Mouse (Mus musculus) lung, embryonic 15.5 days (tissue): ENCODE data around the gene Hmga1. TPM values are rescaled to one million over a fixed set of nuclear protein-coding genes. Genes with fewer than 3 reads are reported as not detected.

Source experiments
- ATAC-seq: fragments of 200-750 bp; cut with Nextera tagmentation; 2 replicates; pipeline ENCODE4 v1.8.0; 2017; ENCODE audit warnings: moderate number of reproducible peaks, borderline replicate concordance; ENCODE audit not compliant: low FRiP score, low TSS enrichment; ENCODE audit errors: extremely low read depth
- H3K27ac ChIP-seq: fragments of 300-500 bp; sonication (generic); 2 replicates; pipeline ENCODE4 v1.5.1; 2015; ENCODE audit warnings: moderate library complexity, mild to moderate bottlenecking, inconsistent platforms
- H3K27me3 ChIP-seq: fragments of 300-500 bp; sonication (generic); 2 replicates; pipeline ENCODE4 v1.6.1; 2015; ENCODE audit warnings: inconsistent platforms
- H3K36me3 ChIP-seq: fragments of 300-500 bp; sonication (generic); 2 replicates; pipeline ENCODE4 v1.6.1; 2015; ENCODE audit warnings: inconsistent platforms
- H3K4me1 ChIP-seq: fragments of 300-500 bp; sonication (generic); 2 replicates; pipeline ENCODE4 v1.6.1; 2015; ENCODE audit warnings: inconsistent platforms
- H3K4me2 ChIP-seq: fragments of 300-500 bp; sonication (generic); 2 replicates; pipeline ENCODE4 v1.6.1; 2015; ENCODE audit warnings: inconsistent platforms, mild to moderate bottlenecking, moderate library complexity
- H3K4me3 ChIP-seq: fragments of 300-500 bp; sonication (generic); 2 replicates; pipeline ENCODE4 v1.5.1; 2015; ENCODE audit warnings: mild to moderate bottlenecking, inconsistent platforms
- H3K9ac ChIP-seq: fragments of 300-500 bp; sonication (generic); 2 replicates; pipeline ENCODE4 v1.6.1; 2015; ENCODE audit warnings: inconsistent platforms
- H3K9me3 ChIP-seq: fragments of 300-500 bp; sonication (generic); 2 replicates; pipeline ENCODE4 v1.6.1; 2016; ENCODE audit warnings: inconsistent platforms
- WGBS: fragments of 180-500 bp; shearing (Covaris S2); methylation state at CpG from one replicate; pipeline ENCODE4 v1.1.7; 2015; 5-methylcytosine and 5-hydroxymethylcytosine counted together
- polyA plus RNA-seq: library from polyadenylated mRNA; unstranded; fragments of >200 nt; fragmentation: Nextera tagmentation; extraction: Ambion mirVana; gene quantifications from 2 replicates; pipeline ENCODE4 v1.2.1, GENCODE M21; 2015

Gene Hmga1
- polyA plus RNA-seq, 1 experiment from 2014 or later: 238 TPM

- Histone ChIP-seq H3K9me3 (no peaks in the 10 kb centered on the region), H3K9ac (no peak overlapping the region), H3K27ac (no peak overlapping the region), H3K4me2 (no peak overlapping the region), H3K4me3 (no peak overlapping the region), H3K27me3 (no peaks in the 10 kb centered on the region), H3K36me3 (peaks cover 59% of the 10 kb centered on the region), H3K4me1 (peaks cover 17% of the 10 kb centered on the region)
- WGBS: 90% methylated on average over 8 of the region's 8 CpGs
- no peak for ATAC-seq
Observed at GRCm38 (mm10) chr17:27579816-27580215, 23.5 kb downstream of the Hmga1 start.

- no peak overlapping the region for H3K4me3 ChIP-seq
- no peak overlapping the region for H3K4me2 ChIP-seq
- H3K36me3 ChIP-seq: peaks cover 60% of the 10 kb centered on the region
- 85% methylated on average over 20 of the region's 20 CpGs for WGBS
- H3K4me1 ChIP-seq: peaks cover 12% of the 10 kb centered on the region
- H3K9me3 ChIP-seq: no peaks in the 10 kb centered on the region
- H3K27me3 ChIP-seq: no peaks in the 10 kb centered on the region
- no peak overlapping the region for H3K27ac ChIP-seq
- ATAC-seq: no peak
- H3K9ac ChIP-seq: no peak overlapping the region
Observed at GRCm38 (mm10) chr17:27580392-27581068, 24.2 kb downstream of the Hmga1 start.

- no peak overlapping the region for H3K4me3 ChIP-seq
- no peak overlapping the region for H3K9ac ChIP-seq
- no peaks in the 10 kb centered on the region for H3K9me3 ChIP-seq
- no peak overlapping the region for H3K4me2 ChIP-seq
- no peak for ATAC-seq
- no peaks in the 10 kb centered on the region for H3K4me1 ChIP-seq
- H3K27ac ChIP-seq: no peak overlapping the region
- H3K36me3 ChIP-seq: peaks cover 64% of the 10 kb centered on the region
- 83% methylated on average over 13 of the region's 13 CpGs for WGBS
- no peaks in the 10 kb centered on the region for H3K27me3 ChIP-seq
Observed at GRCm38 (mm10) chr17:27583185-27583894, 27.0 kb downstream of the Hmga1 start.

- no peaks in the 10 kb centered on the region for H3K9me3 ChIP-seq
- no peak overlapping the region for H3K4me2 ChIP-seq
- no peaks in the 10 kb centered on the region for H3K4me1 ChIP-seq
- no peak overlapping the region for H3K4me3 ChIP-seq
- H3K27me3 ChIP-seq: no peaks in the 10 kb centered on the region
- ATAC-seq: no peak
- H3K36me3 ChIP-seq: peaks cover 38% of the 10 kb centered on the region
- H3K27ac ChIP-seq: no peak overlapping the region
- 53% methylated on average over 9 of the region's 9 CpGs for WGBS
- H3K9ac ChIP-seq: no peak overlapping the region
Observed at GRCm38 (mm10) chr17:27586661-27587060, 30.4 kb downstream of the Hmga1 start.

- no peaks in the 10 kb centered on the region for H3K27me3 ChIP-seq
- no peak overlapping the region for H3K27ac ChIP-seq
- H3K4me1 ChIP-seq: no peaks in the 10 kb centered on the region
- no peaks in the 10 kb centered on the region for H3K9me3 ChIP-seq
- H3K9ac ChIP-seq: no peak overlapping the region
- H3K4me2 ChIP-seq: no peak overlapping the region
- ATAC-seq: no peak
- no peak overlapping the region for H3K4me3 ChIP-seq
- peaks cover 32% of the 10 kb centered on the region for H3K36me3 ChIP-seq
- WGBS: 68% methylated on average over 12 of the region's 12 CpGs
Observed at GRCm38 (mm10) chr17:27587252-27587651, 31.0 kb downstream of the Hmga1 start.

- no peak for ATAC-seq
- 76% methylated on average over 8 of the region's 8 CpGs for WGBS
- H3K9me3 ChIP-seq: no peaks in the 10 kb centered on the region
- no peak overlapping the region for H3K4me3 ChIP-seq
- H3K4me1 ChIP-seq: no peaks in the 10 kb centered on the region
- H3K4me2 ChIP-seq: no peak overlapping the region
- no peak overlapping the region for H3K9ac ChIP-seq
- peaks cover 32% of the 10 kb centered on the region for H3K36me3 ChIP-seq
- no peak overlapping the region for H3K27ac ChIP-seq
- H3K27me3 ChIP-seq: no peaks in the 10 kb centered on the region
Observed at GRCm38 (mm10) chr17:27588231-27588630, 31.9 kb downstream of the Hmga1 start.

- H3K36me3 ChIP-seq: peaks cover 45% of the 10 kb centered on the region
- no peak overlapping the region for H3K27ac ChIP-seq
- no peak overlapping the region for H3K4me3 ChIP-seq
- H3K4me1 ChIP-seq: peaks cover 7% of the 10 kb centered on the region
- ATAC-seq: no peak
- WGBS: 88% methylated on average over 12 of the region's 12 CpGs
- H3K4me2 ChIP-seq: no peak overlapping the region
- H3K27me3 ChIP-seq: no peaks in the 10 kb centered on the region
- H3K9ac ChIP-seq: no peak overlapping the region
- H3K9me3 ChIP-seq: no peaks in the 10 kb centered on the region
Observed at GRCm38 (mm10) chr17:27591826-27592564, 35.7 kb downstream of the Hmga1 start.

GRCm38 (mm10) chr17:27592565-27592910 lies 36.2 kb downstream of the Hmga1 start:
- WGBS: 95% methylated on average over 7 of the region's 7 CpGs

GRCm38 (mm10) chr17:27595659-27596375 lies 39.5 kb downstream of the Hmga1 start:
- Histone ChIP-seq H3K9ac (no peak overlapping the region), H3K4me1 (peaks cover 12% of the 10 kb centered on the region), H3K27me3 (no peaks in the 10 kb centered on the region), H3K36me3 (peaks cover 43% of the 10 kb centered on the region), H3K9me3 (no peaks in the 10 kb centered on the region), H3K4me2 (no peak overlapping the region), H3K4me3 (no peak overlapping the region), H3K27ac (0 out of 2 replicates have a peak overlapping the region, but pooled peaks have one; percentile 9)
- WGBS: 69% methylated on average over 15 of the region's 15 CpGs
- ATAC-seq: no peak

More at GRCm38 (mm10) chr17:27592565-27592910, 36.2 kb downstream of the Hmga1 start:
- Histone ChIP-seq H3K36me3 (peaks cover 45% of the 10 kb centered on the region), H3K4me3 (no peak overlapping the region), H3K9ac (no peak overlapping the region), H3K4me2 (no peak overlapping the region), H3K9me3 (no peaks in the 10 kb centered on the region), H3K27me3 (no peaks in the 10 kb centered on the region), H3K4me1 (peaks cover 9% of the 10 kb centered on the region), H3K27ac (no peak overlapping the region)
- no peak for ATAC-seq

- H3K4me1 ChIP-seq: peaks cover 16% of the 10 kb centered on the region
- no peak overlapping the region for H3K4me2 ChIP-seq
- H3K27me3 ChIP-seq: no peaks in the 10 kb centered on the region
- 34% methylated on average over 21 of the region's 21 CpGs for WGBS
- H3K27ac ChIP-seq: peak overlapping the region; percentile 4; the same call in 1 of the 2 replicates
- H3K9me3 ChIP-seq: no peaks in the 10 kb centered on the region
- ATAC-seq: peak; percentile 35; the same call in 1 of the 2 replicates
- H3K9ac ChIP-seq: no peak overlapping the region
- H3K4me3 ChIP-seq: no peak overlapping the region
- H3K36me3 ChIP-seq: peaks cover 39% of the 10 kb centered on the region
Observed at GRCm38 (mm10) chr17:27596376-27597190, 40.3 kb downstream of the Hmga1 start.

- Histone ChIP-seq H3K4me1 (peaks cover 16% of the 10 kb centered on the region), H3K27me3 (no peaks in the 10 kb centered on the region), H3K27ac (no peak overlapping the region), H3K36me3 (peaks cover 15% of the 10 kb centered on the region; the same call in 1 of the 2 replicates), H3K4me3 (no peak overlapping the region), H3K9me3 (no peaks in the 10 kb centered on the region), H3K9ac (no peak overlapping the region), H3K4me2 (no peak overlapping the region)
- WGBS: 86% methylated on average over 3 of the region's 3 CpGs
- no peak for ATAC-seq
Observed at GRCm38 (mm10) chr17:27600286-27600685, 44.0 kb downstream of the Hmga1 start.
